Mouse (Mus musculus) kidney, adult 2 months (tissue): ENCODE measurements around the gene Mical1. TPM values are rescaled to one million over a fixed set of nuclear protein-coding genes. Genes with fewer than 3 reads are reported as not detected.

Source experiments
- DNase-seq: peaks from one replicate; pipeline ENCODE4 v3.0.0; 2021
- H3K27ac ChIP-seq: fragments of 200-500 bp; 2 replicates; pipeline ENCODE4 v1.5.1; 2012; ENCODE audit warnings: low read depth, low read length, control low read depth, inconsistent platforms; ENCODE audit not compliant: insufficient read depth
- H3K27me3 ChIP-seq: fragments of 200-500 bp; replicated peaks from 2 replicates; pipeline ENCODE4 v1.6.1; 2012; ENCODE audit warnings: mild to moderate bottlenecking, moderate library complexity, low read length, inconsistent platforms; ENCODE audit not compliant: control insufficient read depth, insufficient read depth
- H3K36me3 ChIP-seq: fragments of 200-500 bp; 2 replicates; pipeline ENCODE4 v1.6.1; 2012; ENCODE audit warnings: mild to moderate bottlenecking, moderate library complexity, low read length, inconsistent platforms; ENCODE audit not compliant: control insufficient read depth, insufficient read depth
- H3K4me1 ChIP-seq: fragments of 200-500 bp; 2 replicates; pipeline ENCODE4 v1.6.1; 2011; ENCODE audit warnings: low read length; ENCODE audit not compliant: control insufficient read depth, insufficient read depth
- H3K4me3 ChIP-seq: fragments of 200-500 bp; 2 replicates; pipeline ENCODE4 v1.5.1; 2011; ENCODE audit warnings: mild to moderate bottlenecking, low read depth, low read length, control low read depth; ENCODE audit not compliant: insufficient read depth
- CTCF ChIP-seq: fragments of 200-500 bp; conservative IDR thresholded peaks from 2 replicates; pipeline ENCODE4 v1.5.1; 2011; ENCODE audit warnings: low read depth, mild to moderate bottlenecking, control low read depth, low read length, moderate library complexity, mixed read lengths; ENCODE audit not compliant: insufficient read depth, insufficient read length
- POLR2A ChIP-seq: fragments of 200-500 bp; IDR thresholded peaks from one replicate; pipeline ENCODE4 v1.6.1; 2011; ENCODE audit warnings: low read depth, low read length, control low read depth
- WGBS: fragments of 180-500 bp; shearing (Covaris S2); methylation state at CpG from one replicate; pipeline ENCODE4 v1.1.7; 2018; 5-methylcytosine and 5-hydroxymethylcytosine counted together
- polyA plus RNA-seq: library from polyadenylated mRNA; depleted of rRNA; stranded (reverse); fragments of >200 nt; gene quantifications from 2 replicates; pipeline ENCODE4 v1.2.3, GENCODE M21; 2012

Gene Mical1
- polyA plus RNA-seq, 1 experiment = 10.2 TPM

DNA sequence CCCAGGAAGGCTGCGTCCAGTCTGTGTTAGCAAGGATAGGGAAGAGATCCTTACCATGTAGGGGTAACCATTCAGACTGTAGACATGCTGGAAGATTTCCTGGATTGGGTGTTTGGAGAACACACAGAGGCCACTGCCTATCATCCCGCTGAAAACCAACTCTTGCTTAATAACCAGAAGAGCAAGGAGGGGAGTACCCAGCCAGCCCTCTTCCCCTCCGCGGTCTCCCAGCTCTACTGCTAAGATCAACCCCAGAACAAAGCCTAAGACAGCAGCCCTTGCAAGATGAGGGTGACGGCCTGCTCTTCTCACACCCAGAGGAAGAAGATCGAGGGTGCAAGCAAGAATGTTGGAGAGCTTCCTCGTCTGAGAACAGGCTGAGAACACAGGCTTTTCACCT lies 12.8 kb downstream of the Mical1 start:
- Histone ChIP-seq H3K27me3 (no peaks in the 10 kb centered on the region), H3K4me1 (peaks cover 13% of the 10 kb centered on the region), H3K4me3 (peak overlapping the region; percentile 63), H3K27ac (no peak overlapping the region), H3K36me3 (no peaks in the 10 kb centered on the region)
- 29% methylated on average over 7 of the region's 7 CpGs for WGBS
- TF ChIP-seq POLR2A = no peak
- TF ChIP-seq CTCF = no peak
- no peak for DNase-seq

DNA sequence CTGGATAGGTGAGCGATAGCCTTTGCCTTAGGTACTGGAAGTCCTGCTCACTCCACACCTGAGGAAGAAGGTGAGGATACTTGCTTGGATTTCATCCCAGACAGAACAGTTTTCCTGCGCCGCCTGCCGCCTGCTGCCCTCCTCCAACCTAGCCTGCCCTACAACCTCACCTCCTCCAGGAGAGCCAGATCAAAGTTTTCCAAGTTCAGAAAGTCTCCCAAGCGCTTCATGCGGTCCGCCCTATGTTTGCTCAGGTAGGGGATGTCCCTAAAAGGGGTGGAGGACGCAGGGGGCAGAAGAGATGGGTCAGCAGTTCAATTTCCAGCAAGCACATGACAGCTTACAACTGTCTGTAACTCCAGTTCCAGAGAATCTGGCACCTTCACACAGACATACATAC lies 13.2 kb downstream of the Mical1 start:
- no peaks in the 10 kb centered on the region for H3K36me3 ChIP-seq
- peak overlapping the region; percentile 63 for H3K4me3 ChIP-seq
- H3K27me3 ChIP-seq = no peaks in the 10 kb centered on the region
- TF ChIP-seq POLR2A = no peak
- TF ChIP-seq CTCF = peak; percentile 38; the same call in 1 of the 2 replicates
- 15% methylated on average over 8 of the region's 8 CpGs for WGBS
- DNase-seq = peak; percentile 80
- peaks cover 13% of the 10 kb centered on the region for H3K4me1 ChIP-seq
- peak overlapping the region; percentile 88 for H3K27ac ChIP-seq

DNA sequence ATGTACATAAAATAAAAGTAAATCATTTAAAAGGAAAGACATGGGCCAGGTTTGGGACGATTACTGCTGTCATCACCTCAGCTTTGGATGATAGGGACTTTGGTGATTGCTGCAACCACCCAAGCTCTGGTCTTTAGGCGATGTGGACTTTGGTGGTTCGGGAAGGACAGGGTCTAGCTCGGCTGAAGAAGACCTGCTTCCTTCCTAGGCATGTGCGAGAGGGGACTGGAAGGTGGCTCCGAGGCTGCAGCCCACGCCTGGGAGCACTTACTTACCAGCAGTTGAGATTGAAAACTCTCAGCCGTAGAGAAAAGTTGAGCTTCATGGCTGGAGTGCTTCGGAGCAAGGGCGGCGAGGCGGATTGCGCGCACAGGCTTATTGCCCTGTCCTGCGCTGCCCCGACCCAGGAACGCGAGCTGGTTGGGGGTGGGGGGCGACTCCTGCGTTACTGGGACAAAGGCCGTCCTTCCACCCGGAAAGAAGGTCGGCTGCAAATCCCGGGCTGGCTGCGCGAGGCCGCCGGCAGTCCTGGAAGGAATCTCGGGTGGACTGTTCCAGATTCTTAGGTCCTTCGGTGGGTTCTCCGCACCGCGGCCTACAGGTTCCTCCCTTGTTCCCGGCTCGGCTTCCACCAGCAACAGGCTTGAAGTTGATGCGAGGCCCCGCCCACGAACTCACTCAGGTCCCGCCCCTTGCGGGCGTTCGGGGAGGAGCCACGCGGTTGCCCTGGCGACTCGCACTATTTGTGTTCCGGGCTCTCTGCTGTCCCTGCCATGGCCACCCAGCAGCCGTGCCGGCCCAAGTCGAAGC lies 13.8 kb downstream of the Mical1 start, which contains the start of the genes Smpd2 and Ppil6:
Smpd2 (minus strand) TSS at position 662 of the 810 bp plus-strand sequence.
Ppil6 (plus strand) TSS at position 732 of the 810 bp plus-strand sequence.
- WGBS = under 1% methylated on average over 50 of the region's 50 CpGs
- peak within 1 kb of the TSS; percentile 63 for H3K4me3 ChIP-seq
- H3K36me3 ChIP-seq = no peaks in the 10 kb centered on the region
- no peaks in the 10 kb centered on the region for H3K27me3 ChIP-seq
- peaks cover 13% of the 10 kb centered on the region for H3K4me1 ChIP-seq
- TF ChIP-seq CTCF (no peak), POLR2A (peak; percentile 67)
- peak; percentile 98 for DNase-seq
- H3K27ac ChIP-seq = peak within 1 kb of the TSS; percentile 88

DNA sequence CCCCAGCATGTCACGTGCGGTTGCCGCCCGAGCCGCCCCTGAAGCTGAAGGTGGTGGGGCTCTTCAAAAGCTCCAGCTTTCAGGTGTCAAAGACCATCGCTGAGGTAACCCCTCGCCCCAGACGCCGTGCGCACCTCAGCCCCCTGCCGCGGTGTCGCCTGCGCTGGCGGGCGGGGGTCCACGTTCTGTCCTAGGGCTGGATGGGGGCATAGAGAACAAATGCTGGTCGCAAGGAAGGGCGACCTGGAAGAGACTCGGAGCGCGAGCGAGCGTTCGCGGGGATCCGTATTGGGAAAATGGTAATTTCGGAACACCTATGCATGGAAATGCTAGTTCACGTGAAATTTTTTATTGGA lies 14.4 kb downstream of the Mical1 start:
- DNase-seq = no peak
- H3K36me3 ChIP-seq = no peaks in the 10 kb centered on the region
- H3K4me1 ChIP-seq = peaks cover 13% of the 10 kb centered on the region
- WGBS = under 1% methylated on average over 29 of the region's 29 CpGs
- peak overlapping the region; percentile 54; the same call in 1 of the 2 replicates for H3K27ac ChIP-seq
- no peaks in the 10 kb centered on the region for H3K27me3 ChIP-seq
- peak overlapping the region; percentile 63 for H3K4me3 ChIP-seq
- TF ChIP-seq POLR2A (no peak), CTCF (no peak)

DNA sequence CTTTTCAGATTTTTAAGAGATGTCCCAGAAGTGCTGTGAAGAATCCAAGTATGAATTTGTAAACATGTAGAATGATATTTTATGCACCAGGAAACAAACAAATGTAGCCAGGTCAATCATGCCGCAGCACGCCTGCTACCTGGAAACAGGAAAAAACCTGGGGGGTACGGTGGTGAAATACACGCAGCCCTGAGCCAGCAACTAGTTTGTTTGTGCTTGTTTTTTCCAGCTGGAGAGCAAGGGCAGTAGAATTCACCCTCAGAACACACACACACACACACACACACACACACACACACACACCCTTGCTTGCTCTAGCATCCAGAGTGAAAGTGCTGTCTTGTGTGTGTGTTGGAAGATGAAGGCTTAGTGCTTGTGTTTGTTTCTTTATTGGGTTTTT lies 15.0 kb downstream of the Mical1 start:
- TF ChIP-seq CTCF (no peak), POLR2A (no peak)
- Histone ChIP-seq H3K4me3 (peak overlapping the region; percentile 16; the same call in 1 of the 2 replicates), H3K27ac (peak overlapping the region; percentile 39; the same call in 1 of the 2 replicates), H3K27me3 (no peaks in the 10 kb centered on the region), H3K4me1 (peaks cover 13% of the 10 kb centered on the region), H3K36me3 (no peaks in the 10 kb centered on the region)
- peak; percentile 57 for DNase-seq
- WGBS = 15% methylated on average over 4 of the region's 4 CpGs

DNA sequence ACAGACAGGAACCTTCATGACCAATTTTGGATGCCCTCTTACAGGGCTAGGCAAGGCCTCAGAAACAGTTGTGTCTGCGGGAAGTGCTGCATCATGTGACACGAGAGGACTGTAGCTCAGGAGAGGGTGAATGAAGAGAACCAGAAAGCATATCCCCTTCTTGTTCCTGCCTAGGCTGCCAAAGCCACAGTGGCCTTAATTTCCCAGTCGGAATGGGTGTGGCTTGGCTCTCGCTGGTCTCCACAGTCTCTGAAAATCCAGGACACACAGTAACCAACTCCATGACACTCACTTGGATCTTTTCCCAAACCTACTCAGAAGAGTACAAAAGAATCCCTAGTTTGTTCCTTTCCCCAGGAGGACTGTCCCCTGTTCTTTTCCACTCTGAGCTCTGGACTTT lies 24.8 kb downstream of the Mical1 start:
- H3K36me3 ChIP-seq = no peaks in the 10 kb centered on the region

DNA sequence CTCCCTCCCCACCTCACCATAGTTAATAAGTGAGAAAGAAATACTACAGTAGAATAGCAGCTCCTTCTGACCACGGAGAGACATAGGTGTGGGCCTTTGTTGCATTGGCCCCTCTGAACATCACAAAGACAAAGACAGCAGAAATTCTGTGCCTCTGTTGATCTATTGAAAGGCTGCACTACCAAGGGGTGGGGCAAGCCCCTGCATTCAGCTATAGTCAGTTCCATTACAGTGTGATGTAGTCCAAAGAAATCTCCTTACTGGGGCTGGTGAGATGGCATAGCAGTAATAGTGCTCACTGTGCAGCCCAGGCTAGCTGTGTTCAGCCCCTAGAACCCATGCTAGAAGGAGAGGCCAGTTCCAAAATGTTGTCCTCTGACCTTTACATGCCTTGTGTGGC lies 28.9 kb downstream of the Mical1 start:
- TF ChIP-seq POLR2A = no peak
- TF ChIP-seq CTCF = no peak
- Histone ChIP-seq H3K36me3 (no peaks in the 10 kb centered on the region), H3K27ac (no peak overlapping the region), H3K4me1 (peaks cover 7% of the 10 kb centered on the region; the same call in 1 of the 2 replicates), H3K27me3 (no peaks in the 10 kb centered on the region), H3K4me3 (no peak overlapping the region)
- DNase-seq = no peak
- 33% methylated on average over 1 of the region's 1 CpGs for WGBS

More for the DNA sequence above, 24.8 kb downstream of the Mical1 start:
- Histone ChIP-seq H3K4me3 (no peak overlapping the region), H3K27ac (peak overlapping the region; percentile 78), H3K27me3 (no peaks in the 10 kb centered on the region), H3K4me1 (peaks cover 7% of the 10 kb centered on the region; the same call in 1 of the 2 replicates)
- DNase-seq = peak; percentile 93
- 21% methylated on average over 4 of the region's 4 CpGs for WGBS
- TF ChIP-seq CTCF (no peak), POLR2A (no peak)
